Mouse (Mus musculus): ENCODE data around the gene Nsfl1c. TPM values are rescaled to one million over a fixed set of nuclear protein-coding genes. Genes with fewer than 3 reads are reported as not detected.

The Nsfl1c gene
- total and polyA plus RNA-seq, 2 experiments from 2014 or later = 37.7 to 117 TPM

DNA sequence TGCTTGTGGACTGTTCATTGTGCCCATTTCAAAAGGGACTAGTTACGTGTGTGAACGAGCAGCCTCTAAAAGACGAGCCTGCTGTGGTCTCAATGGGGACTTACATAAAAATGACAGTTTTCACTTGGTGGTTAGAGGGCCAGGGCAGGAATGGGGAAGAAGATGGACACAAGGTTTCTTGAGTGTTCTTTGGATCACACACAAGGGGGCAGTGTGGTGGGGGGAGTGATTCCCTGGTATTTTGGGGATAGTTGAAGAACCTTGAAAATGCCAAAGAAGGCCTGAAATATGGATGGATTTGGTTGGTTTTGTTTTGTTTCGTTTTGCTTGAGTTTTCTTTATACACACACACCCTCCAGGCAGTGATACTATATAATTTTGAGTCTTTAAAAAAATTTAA, 10.2 kb downstream of the Nsfl1c start:
- TF ChIP-seq CTCF (IDR thresholded peaks at IDR 0.05; ENCODE audit: low read depth) (no peak), EP300 (IDR thresholded peaks at IDR 0.05; ENCODE audit: low read depth) (no peak)
- no peak overlapping the region for H3K4me3 ChIP-seq (ENCODE audit: low read depth, low read length)
- no peaks in the 10 kb centered on the region for H3K27me3 ChIP-seq (ENCODE audit: control insufficient read depth, insufficient read depth, low read length)
- H3K4me2 ChIP-seq (ENCODE audit: low read depth, low read length) = no peak overlapping the region
- no peak overlapping the region for H3K9ac ChIP-seq (replicated peaks; ENCODE audit: low read depth, low read length)
- 87% methylated on average over 4 of the region's 4 CpGs for WGBS
- peaks cover 85% of the 10 kb centered on the region for H3K36me3 ChIP-seq (replicated peaks; ENCODE audit: control insufficient read depth, insufficient read depth, low read length)
- H3K4me1 ChIP-seq (ENCODE audit: control insufficient read depth, insufficient read depth) = no peaks in the 10 kb centered on the region
- no peaks in the 10 kb centered on the region for H3K9me3 ChIP-seq (replicated peaks; ENCODE audit: control insufficient read depth, low read length)
- DNase-seq (ENCODE audit: low spot score) (no peak), ATAC-seq (ENCODE audit: insufficient read depth, low read depth) (no peak)
- no peak overlapping the region for H3K27ac ChIP-seq (ENCODE audit: low read depth)

DNA sequence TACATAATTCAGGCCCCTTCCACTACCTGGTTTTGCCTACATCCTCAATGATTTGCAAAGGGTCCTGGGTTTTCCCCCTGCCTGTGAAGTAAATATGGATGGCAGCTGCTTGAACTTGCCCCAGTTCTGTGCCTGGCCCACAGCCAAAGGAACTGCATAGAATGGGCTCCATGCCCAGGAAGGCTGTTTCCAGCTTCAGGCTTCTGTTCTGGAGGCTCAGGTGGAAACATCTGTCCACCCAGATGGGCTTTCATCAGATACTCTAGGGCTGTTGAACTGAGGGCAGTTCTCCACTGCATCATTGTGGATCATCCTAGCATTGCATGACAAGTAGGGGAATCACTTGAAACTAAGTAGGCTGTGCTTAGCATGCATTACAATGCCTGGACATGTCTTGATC, 18.2 kb downstream of the Nsfl1c start:
- H3K27ac ChIP-seq (ENCODE audit: low read depth) = no peak overlapping the region
- ATAC-seq (ENCODE audit: insufficient read depth, low read depth) = peak; percentile 64; the same call in 1 of the 2 replicates
- H3K4me2 ChIP-seq (ENCODE audit: low read depth, low read length) = no peak overlapping the region
- no peaks in the 10 kb centered on the region for H3K27me3 ChIP-seq (ENCODE audit: control insufficient read depth, insufficient read depth, low read length)
- H3K9ac ChIP-seq (replicated peaks; ENCODE audit: low read depth, low read length) = no peak overlapping the region
- peak; percentile 39 for DNase-seq (ENCODE audit: low spot score)
- TF ChIP-seq CTCF (IDR thresholded peaks at IDR 0.05; ENCODE audit: low read depth) = no peak
- no peak for TF ChIP-seq EP300 (IDR thresholded peaks at IDR 0.05; ENCODE audit: low read depth)
- peaks cover 73% of the 10 kb centered on the region for H3K36me3 ChIP-seq (replicated peaks; ENCODE audit: control insufficient read depth, insufficient read depth, low read length)
- no peak overlapping the region for H3K4me3 ChIP-seq (ENCODE audit: low read depth, low read length)
- H3K4me1 ChIP-seq (ENCODE audit: control insufficient read depth, insufficient read depth) = 0 out of 2 replicates have a peak, but pooled peaks cover 5% of the 10 kb centered on the region
- H3K9me3 ChIP-seq (replicated peaks; ENCODE audit: control insufficient read depth, low read length) = no peaks in the 10 kb centered on the region

- ATAC-seq (ENCODE audit: insufficient read depth, low read depth) (no peak), DNase-seq (ENCODE audit: low spot score) (no peak)
- Histone ChIP-seq H3K36me3 (replicated peaks; ENCODE audit: control insufficient read depth, insufficient read depth, low read length) (peaks cover 65% of the 10 kb centered on the region), H3K9me3 (replicated peaks; ENCODE audit: control insufficient read depth, low read length) (no peaks in the 10 kb centered on the region), H3K4me2 (ENCODE audit: low read depth, low read length) (no peak overlapping the region), H3K27ac (ENCODE audit: low read depth) (no peak overlapping the region), H3K4me3 (ENCODE audit: low read depth, low read length) (no peak overlapping the region), H3K4me1 (ENCODE audit: control insufficient read depth, insufficient read depth) (0 out of 2 replicates have a peak, but pooled peaks cover 5% of the 10 kb centered on the region), H3K9ac (replicated peaks; ENCODE audit: low read depth, low read length) (no peak overlapping the region), H3K27me3 (ENCODE audit: control insufficient read depth, insufficient read depth, low read length) (no peaks in the 10 kb centered on the region)
- no peak for TF ChIP-seq EP300 (IDR thresholded peaks at IDR 0.05; ENCODE audit: low read depth)
- TF ChIP-seq CTCF (IDR thresholded peaks at IDR 0.05; ENCODE audit: low read depth) = peak; percentile 41
- 72% methylated on average over 3 of the region's 3 CpGs for WGBS
Measured at GRCm38 (mm10) chr2:151513525-151514285, 19.7 kb downstream of the Nsfl1c start.

GRCm38 (mm10) chr2:151519000-151519399, 25.0 kb downstream of the Nsfl1c start:
- no peak overlapping the region for H3K27ac ChIP-seq (ENCODE audit: low read depth)
- H3K9ac ChIP-seq (replicated peaks; ENCODE audit: low read depth, low read length) = no peak overlapping the region
- H3K4me2 ChIP-seq (ENCODE audit: low read depth, low read length) = no peak overlapping the region
- no peak for TF ChIP-seq EP300 (IDR thresholded peaks at IDR 0.05; ENCODE audit: low read depth)
- peak; percentile 16; the same call in 1 of the 2 replicates for TF ChIP-seq CTCF (IDR thresholded peaks at IDR 0.05; ENCODE audit: low read depth)
- H3K27me3 ChIP-seq (ENCODE audit: control insufficient read depth, insufficient read depth, low read length) = no peaks in the 10 kb centered on the region
- WGBS = 66% methylated on average over 2 of the region's 2 CpGs
- ATAC-seq (ENCODE audit: insufficient read depth, low read depth) = no peak
- DNase-seq (ENCODE audit: low spot score) = no peak
- no peak overlapping the region for H3K4me3 ChIP-seq (ENCODE audit: low read depth, low read length)
- no peaks in the 10 kb centered on the region for H3K4me1 ChIP-seq (ENCODE audit: control insufficient read depth, insufficient read depth)
- H3K9me3 ChIP-seq (replicated peaks; ENCODE audit: control insufficient read depth, low read length) = no peaks in the 10 kb centered on the region
- peaks cover 40% of the 10 kb centered on the region for H3K36me3 ChIP-seq (replicated peaks; ENCODE audit: control insufficient read depth, insufficient read depth, low read length)

GRCm38 (mm10) chr2:151524324-151525041, 30.5 kb downstream of the Nsfl1c start:
- no peak overlapping the region for H3K4me3 ChIP-seq (ENCODE audit: low read depth, low read length)
- no peaks in the 10 kb centered on the region for H3K4me1 ChIP-seq (ENCODE audit: control insufficient read depth, insufficient read depth)
- peaks cover 14% of the 10 kb centered on the region; the same call in 1 of the 2 replicates for H3K36me3 ChIP-seq (replicated peaks; ENCODE audit: control insufficient read depth, insufficient read depth, low read length)
- ATAC-seq (ENCODE audit: insufficient read depth, low read depth) = peak; percentile 39; the same call in 1 of the 2 replicates
- no peak for TF ChIP-seq EP300 (IDR thresholded peaks at IDR 0.05; ENCODE audit: low read depth)
- TF ChIP-seq CTCF (IDR thresholded peaks at IDR 0.05; ENCODE audit: low read depth) = no peak
- no peaks in the 10 kb centered on the region for H3K27me3 ChIP-seq (ENCODE audit: control insufficient read depth, insufficient read depth, low read length)
- no peak overlapping the region for H3K4me2 ChIP-seq (ENCODE audit: low read depth, low read length)
- WGBS = 24% methylated on average over 4 of the region's 4 CpGs
- H3K9ac ChIP-seq (replicated peaks; ENCODE audit: low read depth, low read length) = no peak overlapping the region
- H3K27ac ChIP-seq (ENCODE audit: low read depth) = no peak overlapping the region
- H3K9me3 ChIP-seq (replicated peaks; ENCODE audit: control insufficient read depth, low read length) = no peaks in the 10 kb centered on the region
- DNase-seq (ENCODE audit: low spot score) = no peak
